Mouse (Mus musculus) cerebellum, adult 18-20 months (tissue): ENCODE results near the gene Gfra4.

Experiments
- DNase-seq, 2 experiments: peaks; one replicate each; pipeline ENCODE4 v3.0.0; 2021

Gfra4 gene

DNA sequence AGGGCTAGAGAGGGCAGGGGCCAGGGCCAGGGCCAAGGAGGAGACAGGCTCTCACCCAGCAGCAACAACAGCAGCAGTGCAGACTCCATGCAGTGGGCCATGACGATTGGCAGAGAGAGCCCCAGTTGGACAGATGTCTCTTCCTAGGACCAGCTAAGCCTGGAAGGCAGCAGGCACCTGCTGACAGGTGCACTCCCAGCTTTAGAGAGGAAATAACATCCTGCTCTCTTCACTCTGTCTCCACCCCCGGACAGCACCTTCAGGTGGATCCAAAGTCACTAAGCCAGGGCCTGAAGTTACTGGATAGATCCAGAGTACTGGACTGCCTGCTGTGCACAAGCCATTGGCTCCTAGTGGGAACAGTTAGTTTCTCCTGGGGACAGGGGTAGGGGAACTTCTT is at the start of gene Gfra4:
Gene Gfra4 (minus strand): TSS at position 101 of the 400 bp plus-strand sequence.
- no peak for DNase-seq

DNA sequence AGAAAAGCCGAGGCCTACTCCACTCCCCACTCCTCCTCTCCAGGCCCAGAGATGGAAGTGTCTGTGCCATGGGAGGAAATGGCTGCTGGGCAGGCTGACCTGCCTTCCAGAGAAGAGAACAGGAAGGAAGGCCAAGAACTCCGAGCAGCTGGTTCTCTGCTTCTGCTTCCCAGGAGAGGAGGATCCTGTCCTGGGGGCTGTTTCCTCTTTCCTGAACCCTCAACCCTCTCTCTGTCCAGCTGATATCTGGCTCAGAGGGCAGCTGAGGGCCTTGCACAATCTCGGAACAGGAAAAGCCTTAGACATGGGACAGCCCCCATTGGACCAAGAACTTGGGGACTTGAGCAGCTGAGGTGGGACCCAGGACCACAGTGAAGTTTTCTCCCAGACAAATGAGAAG is 48.0 kb upstream of the Gfra4 start:
- DNase-seq, result no peak

DNA sequence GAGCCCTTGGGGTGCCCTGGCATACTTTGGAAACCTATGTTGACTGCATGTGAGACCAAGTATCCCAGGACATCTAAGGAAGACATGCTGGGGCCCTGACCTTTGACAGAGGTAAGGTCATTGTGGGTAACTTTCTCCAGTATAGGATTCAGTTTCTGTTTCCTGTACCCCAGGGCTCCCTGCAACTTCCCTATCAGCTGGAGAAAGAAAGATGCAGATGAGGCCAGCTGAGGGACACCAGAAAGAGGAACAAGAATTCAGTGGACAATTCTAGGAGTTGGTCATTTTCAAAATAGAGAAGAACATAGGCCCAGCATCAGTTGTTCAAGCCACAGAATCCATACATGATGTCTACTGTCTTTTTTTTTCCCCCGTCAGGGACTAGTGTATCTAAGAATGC is 46.7 kb upstream of the Gfra4 start:
- no peak for DNase-seq

DNA sequence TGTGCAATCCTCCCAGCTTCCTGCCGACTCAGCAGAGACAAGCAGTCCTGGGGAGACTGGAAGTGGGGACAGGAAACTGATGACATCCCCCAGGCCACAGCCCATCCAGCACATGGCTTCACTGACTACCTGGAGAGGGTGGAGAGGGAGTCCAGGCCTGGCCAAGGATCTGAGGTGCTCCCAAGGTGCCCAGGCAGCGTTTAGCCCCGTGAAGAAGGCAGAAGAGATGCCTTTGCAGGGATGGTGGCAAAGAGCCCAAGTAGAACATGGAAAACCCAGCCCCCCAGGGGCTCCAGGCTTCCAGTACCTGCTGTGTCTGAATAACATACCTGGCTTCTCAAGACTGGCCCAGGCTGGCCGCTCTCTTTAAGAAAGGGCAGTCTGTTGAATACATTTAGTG is 45.7 kb upstream of the Gfra4 start:
- no peak for DNase-seq

GRCm38 (mm10) chr2:131086667-131087390 is 43.9 kb upstream of the Gfra4 start, which contains the start of gene Siglec1:
Gene Siglec1 (minus strand): TSS chr2:131086765.
- DNase-seq, result no peak

DNA sequence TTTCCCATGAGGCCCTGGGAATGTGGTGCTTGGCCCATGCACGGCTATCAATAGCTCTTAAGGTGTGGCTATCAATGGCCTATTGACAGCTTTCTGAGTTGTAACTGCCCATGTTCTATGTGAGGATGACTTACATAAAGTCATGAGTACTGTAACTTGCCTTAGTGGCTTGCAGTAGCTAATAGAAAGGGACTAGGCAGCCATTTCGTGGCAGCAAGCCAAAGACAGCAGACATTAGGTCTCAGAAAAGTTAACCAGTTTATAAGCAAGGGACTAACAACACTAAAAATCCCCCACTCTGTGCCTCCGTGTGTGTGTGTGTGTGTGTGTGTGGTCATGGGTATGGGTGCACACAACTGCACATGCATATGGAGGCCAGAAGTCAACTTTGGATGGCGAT is 41.3 kb upstream of the Gfra4 start:
- no peak for DNase-seq

DNA sequence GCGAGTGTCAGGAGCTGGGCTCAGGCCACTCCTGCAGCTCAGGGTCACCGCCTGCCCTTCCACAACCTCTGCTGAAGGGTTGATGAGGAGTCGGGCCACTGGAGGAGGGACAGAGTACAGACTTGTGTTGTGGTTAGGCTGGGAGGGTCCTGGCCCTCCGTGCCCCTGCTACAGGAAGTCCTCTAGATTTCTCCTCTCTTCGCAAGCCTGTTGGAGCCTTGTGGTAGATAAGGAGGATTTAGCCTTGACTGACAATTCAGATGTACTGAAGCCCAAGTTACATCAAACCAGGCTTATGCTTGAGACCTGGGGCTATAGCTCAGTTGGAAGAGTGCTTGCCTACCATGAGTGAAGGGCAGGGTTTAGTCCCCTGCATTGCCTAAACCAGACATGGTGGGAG is 37.6 kb upstream of the Gfra4 start:
- no peak for DNase-seq

DNA sequence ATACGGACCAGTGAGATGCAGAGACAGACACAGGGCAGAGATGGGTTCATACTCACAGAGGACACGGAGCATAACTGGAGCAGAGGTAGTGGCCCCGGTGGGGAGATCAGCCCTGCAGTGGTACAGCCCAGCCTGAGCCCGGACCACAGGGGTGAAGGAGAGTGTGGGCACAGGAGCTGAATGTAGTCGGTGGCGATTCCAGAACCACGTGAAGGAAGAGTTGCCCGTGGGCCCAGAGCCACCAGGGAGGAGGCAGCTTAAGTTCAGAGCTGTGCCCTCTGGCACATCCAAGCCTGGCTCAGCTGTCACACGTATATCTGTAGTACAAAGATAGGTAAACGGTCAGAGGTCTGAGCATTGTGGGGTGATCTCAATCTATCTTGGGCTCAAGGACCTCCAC is 29.6 kb upstream of the Gfra4 start:
- DNase-seq, result no peak

DNA sequence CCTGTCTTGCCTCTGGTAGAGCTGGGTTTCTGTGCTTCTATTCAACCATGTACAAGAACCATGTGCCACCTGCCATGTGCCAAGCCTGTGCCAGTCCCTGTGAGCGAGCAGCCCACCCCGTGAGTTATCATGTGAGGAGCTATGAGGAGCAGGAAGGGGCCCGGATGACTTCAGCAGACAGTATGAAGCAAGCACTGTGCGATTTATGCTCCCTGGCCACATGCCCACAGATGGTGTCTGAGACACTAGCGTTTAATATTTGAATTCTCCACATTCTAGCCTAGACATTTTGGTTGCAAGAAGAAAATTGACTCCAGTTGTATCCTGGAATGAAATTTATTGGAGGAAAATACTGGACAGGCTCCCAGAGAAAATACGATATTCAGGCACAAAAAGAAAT is 24.6 kb upstream of the Gfra4 start:
- no peak for DNase-seq

GRCm38 (mm10) chr2:131066342-131066741 is 23.5 kb upstream of the Gfra4 start:
- no peak for DNase-seq

GRCm38 (mm10) chr2:131063404-131063864 is 20.5 kb upstream of the Gfra4 start, which contains the start of gene Adam33:
Gene Adam33 (minus strand): TSS chr2:131063814.
- DNase-seq, result no peak

DNA sequence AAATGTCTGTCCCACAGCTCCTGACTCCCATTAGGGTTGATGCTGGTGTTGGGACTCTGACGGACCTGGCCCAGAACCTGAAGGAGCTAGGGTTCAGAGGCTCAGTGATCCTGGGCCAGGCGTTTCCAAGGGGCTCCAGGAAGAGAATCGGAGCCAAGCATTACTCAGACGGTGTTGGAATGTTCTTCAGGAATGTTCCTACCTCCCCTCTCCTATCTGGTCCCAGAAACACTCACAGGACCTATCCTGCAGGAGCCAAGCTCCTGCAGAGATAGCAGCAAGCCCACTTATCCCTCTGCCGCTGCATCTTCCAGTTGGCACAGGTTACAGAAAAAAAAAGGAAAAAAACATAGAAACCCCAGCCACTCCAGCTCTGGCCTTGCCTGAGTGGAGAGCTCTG is 18.7 kb upstream of the Gfra4 start:
- DNase-seq, result no peak

DNA sequence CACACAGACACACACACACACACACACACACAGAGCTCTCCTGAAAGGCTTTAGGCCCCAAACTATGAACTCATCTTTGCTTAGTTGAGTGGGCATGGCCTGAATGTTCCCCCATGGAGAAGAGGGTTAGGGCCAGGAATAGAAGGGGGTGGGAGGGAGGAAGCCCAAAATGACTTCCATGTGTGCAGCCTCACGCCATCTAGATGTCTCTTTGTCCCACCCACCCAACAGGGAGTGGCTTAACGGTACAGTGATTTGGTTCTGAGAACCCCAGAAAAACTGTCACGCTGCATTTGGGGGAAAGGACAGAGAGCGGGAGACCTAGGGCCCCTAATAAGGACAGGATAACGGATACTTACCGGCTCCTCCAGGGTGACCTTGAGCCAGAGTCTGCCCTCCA is 17.9 kb upstream of the Gfra4 start:
- DNase-seq, result no peak

DNA sequence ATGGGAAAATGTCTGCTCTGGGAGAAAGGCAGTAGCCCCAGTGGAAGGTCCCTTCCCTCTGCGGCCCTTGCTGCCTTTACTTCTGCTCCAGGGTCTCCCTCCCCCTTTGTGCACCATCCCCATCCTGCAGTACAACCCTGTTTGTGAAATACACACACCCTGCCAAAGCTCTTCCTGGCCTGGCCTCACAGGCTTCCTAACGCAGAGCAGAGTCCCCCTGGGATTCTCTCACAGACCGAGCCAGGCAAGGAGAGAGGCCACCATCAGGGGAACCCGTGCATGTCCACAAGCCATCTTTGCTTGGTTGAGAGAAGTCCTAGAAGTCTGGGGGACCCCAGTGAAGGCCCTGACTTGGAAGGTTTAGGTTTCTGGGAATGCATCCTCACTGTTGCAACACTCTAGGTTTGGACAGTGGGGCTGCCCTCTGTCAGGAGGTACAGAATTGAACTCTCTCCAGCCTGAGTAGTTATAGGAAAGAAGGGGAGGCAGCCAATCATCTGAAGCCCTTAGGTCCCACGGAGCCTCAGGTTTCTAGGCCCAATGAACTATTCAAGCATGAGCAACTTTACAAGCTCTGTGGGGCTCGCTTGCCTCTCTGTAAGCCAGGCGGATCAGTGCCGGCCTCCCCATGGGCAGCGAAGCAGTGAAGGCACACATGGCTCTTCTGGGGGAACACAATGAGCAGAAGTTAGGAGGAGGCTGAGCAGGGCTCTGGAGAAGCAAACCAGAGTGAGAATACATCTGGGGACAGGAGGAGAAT is 17.1 kb upstream of the Gfra4 start:
- no peak for DNase-seq

DNA sequence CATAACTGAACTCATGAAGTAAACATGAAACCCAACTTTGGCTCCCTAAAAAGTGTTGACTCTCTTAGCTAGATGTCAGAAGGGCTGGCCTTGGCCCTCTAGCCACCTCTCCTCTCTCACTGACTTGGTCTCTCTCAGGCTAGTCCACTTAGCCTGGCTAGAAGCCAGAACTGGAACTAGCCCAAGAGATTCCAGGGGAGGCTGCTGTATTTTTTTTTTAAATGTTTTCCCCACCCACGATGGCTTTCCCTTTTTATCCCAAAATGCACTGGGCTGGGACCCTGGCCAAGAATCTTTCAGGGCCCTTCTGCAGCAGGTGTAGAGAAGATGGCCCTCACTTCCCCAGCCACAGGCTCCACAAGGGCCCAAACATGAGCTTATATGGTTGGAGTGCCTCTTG is 16.5 kb upstream of the Gfra4 start:
- no peak for DNase-seq

DNA sequence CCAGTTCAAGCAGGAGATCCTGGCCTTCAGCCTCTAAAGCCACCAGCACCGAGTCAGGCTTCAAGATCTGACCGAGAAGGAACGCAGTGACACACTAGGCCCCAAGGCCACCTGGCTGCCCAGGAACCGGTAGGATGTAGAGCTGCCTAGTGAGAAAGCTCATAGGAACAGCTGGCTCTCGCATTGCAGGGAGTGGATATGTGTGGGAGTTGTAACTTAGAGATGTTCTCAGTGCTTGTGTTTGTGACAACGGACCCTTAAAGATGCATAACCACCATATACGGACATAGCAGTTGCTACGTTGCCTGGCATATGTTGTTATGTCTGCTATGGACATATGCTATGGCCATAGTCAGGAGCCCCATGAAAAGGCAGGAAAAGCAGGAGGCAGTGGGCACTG is 15.8 kb upstream of the Gfra4 start:
- no peak for DNase-seq

DNA sequence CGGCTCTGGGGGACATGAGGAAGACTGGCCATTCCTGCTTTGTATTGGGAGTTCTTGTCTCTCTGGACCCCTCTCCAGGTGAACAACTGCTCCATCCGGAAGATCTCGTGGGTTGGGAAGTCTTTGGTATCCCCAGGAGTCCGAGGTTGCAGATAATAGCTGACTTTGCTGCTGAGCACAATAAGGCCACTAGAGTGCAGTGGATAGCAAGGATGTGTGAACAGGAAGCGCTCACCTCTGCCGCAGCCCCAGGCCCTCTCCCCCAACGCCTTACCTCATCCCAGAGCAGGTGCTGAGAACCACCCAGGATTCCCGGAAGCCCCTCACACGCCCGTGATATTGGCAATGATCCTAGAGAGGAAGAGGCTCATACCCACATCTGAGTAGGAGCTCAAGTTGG is 13.3 kb upstream of the Gfra4 start:
- DNase-seq, result no peak

GRCm38 (mm10) chr2:131055631-131056030 is 12.7 kb upstream of the Gfra4 start:
- peak; percentile 10 to 15 for DNase-seq

- DNase-seq, result no peak
These were observed 11.9 kb upstream of the Gfra4 start for GRCm38 (mm10) chr2:131054646-131055264.

DNA sequence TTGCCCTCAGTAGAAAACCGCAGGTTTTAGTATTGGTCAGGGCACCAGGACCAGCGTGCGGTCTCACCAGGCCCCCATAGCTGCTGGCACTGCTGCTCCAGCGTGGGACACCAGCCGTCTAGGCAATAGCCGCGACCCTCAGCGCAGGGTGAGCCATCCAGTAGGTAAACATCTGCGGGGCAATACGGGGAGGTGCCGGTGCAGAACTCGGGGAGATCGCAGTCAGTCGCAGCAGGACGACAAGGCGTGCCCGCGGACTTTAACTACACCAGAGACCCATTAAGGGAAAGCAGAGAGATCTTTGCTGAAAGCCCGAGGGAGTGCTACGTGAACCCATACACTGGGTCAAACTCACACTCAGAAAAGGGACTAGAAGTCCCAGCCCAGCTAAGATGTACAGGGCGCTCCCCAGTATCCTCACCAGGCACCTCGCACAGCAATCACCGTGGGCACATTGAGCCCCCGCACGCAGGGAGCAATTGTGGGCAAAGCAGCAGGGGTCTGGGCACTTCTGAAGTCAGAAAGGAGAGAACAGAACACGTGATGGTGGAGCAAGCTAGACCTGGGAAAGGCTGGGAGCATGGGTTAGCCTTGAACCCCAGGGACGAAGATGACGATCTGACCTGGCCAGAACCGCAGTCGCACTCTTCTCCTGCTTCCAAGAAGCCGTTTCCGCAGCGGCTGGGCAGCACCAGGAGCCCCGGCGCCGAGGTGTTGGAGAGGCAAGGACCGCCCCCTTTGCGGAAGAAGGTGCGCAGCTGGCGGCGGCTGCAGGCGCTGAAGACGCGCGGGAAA is 11.2 kb upstream of the Gfra4 start:
- no peak for DNase-seq

GRCm38 (mm10) chr2:131052862-131053418 is 10.1 kb upstream of the Gfra4 start:
- DNase-seq, result no peak

- DNase-seq, result no peak
These were observed 9.2 kb upstream of the Gfra4 start for GRCm38 (mm10) chr2:131052043-131052442.

- DNase-seq, result no peak
These were observed 3.1 kb upstream of the Gfra4 start for GRCm38 (mm10) chr2:131046025-131046424.
